Mouse (Mus musculus): Measurements from ENCODE around the gene Ate1. TPM values are rescaled to one million over a fixed set of nuclear protein-coding genes. Genes with fewer than 3 reads are reported as not detected.
"Not testable (repeated sequence)": the region's sequence is repeated elsewhere in the genome, so short reads cannot be mapped to it uniquely, and the experiment has no call there.

Gene Ate1
- total and polyA plus RNA-seq, 2 experiments from 2014 or later, result 47.4 to 129 TPM

- no peak for DNase-seq (ENCODE audit: low spot score)
- peaks cover 19% of the 10 kb centered on the region for H3K36me3 ChIP-seq (ENCODE audit: insufficient read depth, low read length)
- 89% methylated on average over 4 of the region's 4 CpGs for WGBS
Measured at GRCm38 (mm10) chr7:130535174-130535573, 15.0 kb upstream of the Ate1 start.

GRCm38 (mm10) chr7:130533316-130534260 is 13.4 kb upstream of the Ate1 start:
- 40% methylated on average over 24 of the region's 25 CpGs for WGBS
- H3K4me2 ChIP-seq (ENCODE audit: low read depth, low read length, poor library complexity, severe bottlenecking), result no peak overlapping the region
- no peaks in the 10 kb centered on the region for H3K27me3 ChIP-seq (ENCODE audit: insufficient read depth, low read length)
- peak; percentile 91 for TF ChIP-seq CTCF (IDR thresholded peaks at IDR 0.05)
- no peaks in the 10 kb centered on the region for H3K4me1 ChIP-seq (ENCODE audit: insufficient read depth, low read length)
- ATAC-seq (ENCODE audit: low FRiP score) (no peak), DNase-seq (ENCODE audit: low spot score) (peak; percentile 84)
- H3K36me3 ChIP-seq (ENCODE audit: insufficient read depth, low read length), result peaks cover 8% of the 10 kb centered on the region; the same call in 1 of the 2 replicates
- no peak overlapping the region; the same call in 1 of the 2 replicates for H3K27ac ChIP-seq (ENCODE audit: low read depth, low read length)
- H3K9me3 ChIP-seq (ENCODE audit: low read length), result no peaks in the 10 kb centered on the region
- no peak overlapping the region for H3K4me3 ChIP-seq (ENCODE audit: low read depth, low read length)
- no peak overlapping the region for H3K9ac ChIP-seq (replicated peaks; ENCODE audit: low read length, poor library complexity, severe bottlenecking)

More at GRCm38 (mm10) chr7:130535174-130535573, 15.0 kb upstream of the Ate1 start:
- Histone ChIP-seq H3K27ac (ENCODE audit: low read depth, low read length) (no peak overlapping the region), H3K27me3 (ENCODE audit: insufficient read depth, low read length) (no peaks in the 10 kb centered on the region), H3K4me2 (ENCODE audit: low read depth, low read length, poor library complexity, severe bottlenecking) (no peak overlapping the region), H3K4me1 (ENCODE audit: insufficient read depth, low read length) (no peaks in the 10 kb centered on the region), H3K4me3 (ENCODE audit: low read depth, low read length) (no peak overlapping the region), H3K9ac (replicated peaks; ENCODE audit: low read length, poor library complexity, severe bottlenecking) (no peak overlapping the region), H3K9me3 (ENCODE audit: low read length) (no peaks in the 10 kb centered on the region)
- ATAC-seq (ENCODE audit: low FRiP score), result no peak
- TF ChIP-seq CTCF (IDR thresholded peaks at IDR 0.05), result peak; percentile 53

GRCm38 (mm10) chr7:130531138-130531537 is 11.0 kb upstream of the Ate1 start:
- not testable (repeated sequence) for H3K9me3 ChIP-seq (ENCODE audit: low read length); H3K27ac ChIP-seq (ENCODE audit: low read depth, low read length); H3K4me3 ChIP-seq (ENCODE audit: low read depth, low read length); H3K4me1 ChIP-seq (ENCODE audit: insufficient read depth, low read length); H3K36me3 ChIP-seq (ENCODE audit: insufficient read depth, low read length); DNase-seq (ENCODE audit: low spot score); H3K27me3 ChIP-seq (ENCODE audit: insufficient read depth, low read length); H3K4me2 ChIP-seq (ENCODE audit: low read depth, low read length, poor library complexity, severe bottlenecking); H3K9ac ChIP-seq (replicated peaks; ENCODE audit: low read length, poor library complexity, severe bottlenecking); ATAC-seq (ENCODE audit: low FRiP score)
- WGBS, result 96% methylated on average over 14 of the region's 15 CpGs

GRCm38 (mm10) chr7:130527306-130527705 is 7.1 kb upstream of the Ate1 start:
- WGBS, result 86% methylated on average over 9 of the region's 9 CpGs
- Histone ChIP-seq H3K4me1 (ENCODE audit: insufficient read depth, low read length) (no peaks in the 10 kb centered on the region), H3K9me3 (ENCODE audit: low read length) (no peaks in the 10 kb centered on the region), H3K4me2 (ENCODE audit: low read depth, low read length, poor library complexity, severe bottlenecking) (no peak overlapping the region), H3K4me3 (ENCODE audit: low read depth, low read length) (no peak overlapping the region), H3K27me3 (ENCODE audit: insufficient read depth, low read length) (no peaks in the 10 kb centered on the region), H3K27ac (ENCODE audit: low read depth, low read length) (no peak overlapping the region), H3K9ac (replicated peaks; ENCODE audit: low read length, poor library complexity, severe bottlenecking) (no peak overlapping the region), H3K36me3 (ENCODE audit: insufficient read depth, low read length) (0 out of 2 replicates have a peak, but pooled peaks cover 4% of the 10 kb centered on the region)
- TF ChIP-seq CTCF (IDR thresholded peaks at IDR 0.05), result no peak
- no peak for ATAC-seq (ENCODE audit: low FRiP score)
- DNase-seq (ENCODE audit: low spot score), result no peak

- Histone ChIP-seq H3K9me3 (ENCODE audit: low read length) (no peaks in the 10 kb centered on the region), H3K9ac (replicated peaks; ENCODE audit: low read length, poor library complexity, severe bottlenecking) (no peak overlapping the region), H3K36me3 (ENCODE audit: insufficient read depth, low read length) (no peaks in the 10 kb centered on the region), H3K27ac (ENCODE audit: low read depth, low read length) (no peak overlapping the region), H3K4me1 (ENCODE audit: insufficient read depth, low read length) (no peaks in the 10 kb centered on the region), H3K4me3 (ENCODE audit: low read depth, low read length) (no peak overlapping the region), H3K27me3 (ENCODE audit: insufficient read depth, low read length) (no peaks in the 10 kb centered on the region), H3K4me2 (ENCODE audit: low read depth, low read length, poor library complexity, severe bottlenecking) (no peak overlapping the region)
- ATAC-seq (ENCODE audit: low FRiP score), result no peak
- DNase-seq (ENCODE audit: low spot score), result no peak
- 96% methylated on average over 8 of the region's 8 CpGs for WGBS
- no peak for TF ChIP-seq CTCF (IDR thresholded peaks at IDR 0.05)
Measured at GRCm38 (mm10) chr7:130523451-130523850, 3.3 kb upstream of the Ate1 start.

GRCm38 (mm10) chr7:130520812-130521422 is 748 bp upstream of the Ate1 start:
- H3K27me3 ChIP-seq (ENCODE audit: insufficient read depth, low read length), result no peaks in the 10 kb centered on the region
- peaks cover 8% of the 10 kb centered on the region; the same call in 1 of the 2 replicates for H3K4me1 ChIP-seq (ENCODE audit: insufficient read depth, low read length)
- 92% methylated on average over 14 of the region's 14 CpGs for WGBS
- no peak overlapping the region for H3K4me2 ChIP-seq (ENCODE audit: low read depth, low read length, poor library complexity, severe bottlenecking)
- H3K4me3 ChIP-seq (ENCODE audit: low read depth, low read length), result no peak overlapping the region
- H3K27ac ChIP-seq (ENCODE audit: low read depth, low read length), result no peak overlapping the region
- H3K9me3 ChIP-seq (ENCODE audit: low read length), result no peaks in the 10 kb centered on the region
- H3K9ac ChIP-seq (replicated peaks; ENCODE audit: low read length, poor library complexity, severe bottlenecking), result no peak overlapping the region
- ATAC-seq (ENCODE audit: low FRiP score) (no peak), DNase-seq (ENCODE audit: low spot score) (no peak)
- no peaks in the 10 kb centered on the region for H3K36me3 ChIP-seq (ENCODE audit: insufficient read depth, low read length)
- no peak for TF ChIP-seq CTCF (IDR thresholded peaks at IDR 0.05)
